Mouse (Mus musculus): ENCODE data around the gene Ropn1l. TPM values are rescaled to one million over a fixed set of nuclear protein-coding genes. Genes with fewer than 3 reads are reported as not detected.

Ropn1l gene
- polyA plus RNA-seq, 1 experiment from 2014 or later, result 3.3 TPM

- ATAC-seq (replicated peaks; ENCODE audit: insufficient number of reproducible peaks, low FRiP score, low TSS enrichment), result peak; percentile 55; the same call in 1 of the 2 replicates
- Histone ChIP-seq H3K27ac (ENCODE audit: low read depth, low read length) (peak overlapping the region; percentile 75), H3K4me2 (peak overlapping the region; percentile 5; the same call in 1 of the 2 replicates), H3K4me3 (ENCODE audit: low read depth, low read length) (no peak overlapping the region), H3K4me1 (ENCODE audit: control insufficient read depth, insufficient read depth, low read length) (peaks cover 11% of the 10 kb centered on the region; the same call in 1 of the 2 replicates), H3K36me3 (ENCODE audit: control insufficient read depth, insufficient read depth, low read length) (no peaks in the 10 kb centered on the region), H3K9ac (ENCODE audit: low read depth, low read length) (no peak overlapping the region), H3K27me3 (ENCODE audit: control insufficient read depth, insufficient read depth, low read length) (no peaks in the 10 kb centered on the region), H3K9me3 (replicated peaks; ENCODE audit: control insufficient read depth, low read length) (no peaks in the 10 kb centered on the region)
- 41% methylated on average over 5 of the region's 5 CpGs for WGBS (ENCODE audit: insufficient replicate concordance)
Observed at GRCm38 (mm10) chr15:31396755-31397154, 56.8 kb downstream of the Ropn1l start.

GRCm38 (mm10) chr15:31395986-31396385 lies 57.6 kb downstream of the Ropn1l start:
- peak overlapping the region; percentile 75 for H3K27ac ChIP-seq (ENCODE audit: low read depth, low read length)
- H3K9me3 ChIP-seq (replicated peaks; ENCODE audit: control insufficient read depth, low read length), result no peaks in the 10 kb centered on the region
- no peak overlapping the region for H3K4me3 ChIP-seq (ENCODE audit: low read depth, low read length)
- no peaks in the 10 kb centered on the region for H3K27me3 ChIP-seq (ENCODE audit: control insufficient read depth, insufficient read depth, low read length)
- peaks cover 11% of the 10 kb centered on the region; the same call in 1 of the 2 replicates for H3K4me1 ChIP-seq (ENCODE audit: control insufficient read depth, insufficient read depth, low read length)
- no peak overlapping the region for H3K9ac ChIP-seq (ENCODE audit: low read depth, low read length)
- H3K4me2 ChIP-seq, result no peak overlapping the region
- ATAC-seq (replicated peaks; ENCODE audit: insufficient number of reproducible peaks, low FRiP score, low TSS enrichment), result no peak
- H3K36me3 ChIP-seq (ENCODE audit: control insufficient read depth, insufficient read depth, low read length), result no peaks in the 10 kb centered on the region
- 79% methylated on average over 4 of the region's 4 CpGs for WGBS (ENCODE audit: insufficient replicate concordance)

GRCm38 (mm10) chr15:31393402-31393801 lies 60.1 kb downstream of the Ropn1l start:
- 78% methylated on average over 6 of the region's 6 CpGs for whole genome bisulfite sequencing (ENCODE audit: insufficient replicate concordance)
- no peaks in the 10 kb centered on the region for H3K36me3 ChIP-seq (ENCODE audit: control insufficient read depth, insufficient read depth, low read length)
- H3K27me3 ChIP-seq (ENCODE audit: control insufficient read depth, insufficient read depth, low read length), result no peaks in the 10 kb centered on the region
- no peaks in the 10 kb centered on the region for H3K9me3 ChIP-seq (replicated peaks; ENCODE audit: control insufficient read depth, low read length)
- H3K9ac ChIP-seq (ENCODE audit: low read depth, low read length), result no peak overlapping the region
- no peak overlapping the region for H3K4me3 ChIP-seq (ENCODE audit: low read depth, low read length)
- ATAC-seq (replicated peaks; ENCODE audit: insufficient number of reproducible peaks, low FRiP score, low TSS enrichment), result no peak
- no peak overlapping the region for H3K4me2 ChIP-seq
- peaks cover 6% of the 10 kb centered on the region; the same call in 1 of the 2 replicates for H3K4me1 ChIP-seq (ENCODE audit: control insufficient read depth, insufficient read depth, low read length)
- 0 out of 2 replicates have a peak overlapping the region, but pooled peaks have one; percentile 6 for H3K27ac ChIP-seq (ENCODE audit: low read depth, low read length)

- Histone ChIP-seq H3K4me2 (no peak overlapping the region), H3K4me1 (ENCODE audit: control insufficient read depth, insufficient read depth, low read length) (peaks cover 6% of the 10 kb centered on the region; the same call in 1 of the 2 replicates), H3K27me3 (ENCODE audit: control insufficient read depth, insufficient read depth, low read length) (no peaks in the 10 kb centered on the region), H3K9me3 (replicated peaks; ENCODE audit: control insufficient read depth, low read length) (no peaks in the 10 kb centered on the region), H3K27ac (ENCODE audit: low read depth, low read length) (no peak overlapping the region), H3K36me3 (ENCODE audit: control insufficient read depth, insufficient read depth, low read length) (no peaks in the 10 kb centered on the region), H3K4me3 (ENCODE audit: low read depth, low read length) (no peak overlapping the region), H3K9ac (ENCODE audit: low read depth, low read length) (no peak overlapping the region)
- ATAC-seq (replicated peaks; ENCODE audit: insufficient number of reproducible peaks, low FRiP score, low TSS enrichment), result no peak
- 70% methylated on average over 7 of the region's 7 CpGs for WGBS (ENCODE audit: insufficient replicate concordance)
Observed at GRCm38 (mm10) chr15:31392705-31393104, 60.8 kb downstream of the Ropn1l start.

GRCm38 (mm10) chr15:31392135-31392534 lies 61.4 kb downstream of the Ropn1l start:
- H3K36me3 ChIP-seq (ENCODE audit: control insufficient read depth, insufficient read depth, low read length), result no peaks in the 10 kb centered on the region
- no peaks in the 10 kb centered on the region for H3K9me3 ChIP-seq (replicated peaks; ENCODE audit: control insufficient read depth, low read length)
- H3K4me1 ChIP-seq (ENCODE audit: control insufficient read depth, insufficient read depth, low read length), result peaks cover 6% of the 10 kb centered on the region; the same call in 1 of the 2 replicates
- no peak for ATAC-seq (replicated peaks; ENCODE audit: insufficient number of reproducible peaks, low FRiP score, low TSS enrichment)
- H3K9ac ChIP-seq (ENCODE audit: low read depth, low read length), result no peak overlapping the region
- no peak overlapping the region for H3K4me3 ChIP-seq (ENCODE audit: low read depth, low read length)
- H3K27me3 ChIP-seq (ENCODE audit: control insufficient read depth, insufficient read depth, low read length), result no peaks in the 10 kb centered on the region
- H3K27ac ChIP-seq (ENCODE audit: low read depth, low read length), result no peak overlapping the region
- H3K4me2 ChIP-seq, result no peak overlapping the region
- WGBS (ENCODE audit: insufficient replicate concordance), result 75% methylated on average over 4 of the region's 4 CpGs

Other genes starting within 250 kb of the Ropn1l start
- 61.2 and 65.1 TPM in 2 replicates for gene Dap, start 229.4 kb downstream of the Ropn1l start, polyA plus RNA-seq (2014; fragmentation: Nextera tagmentation; extraction: Ambion mirVana)
- gene Ankrd33b, start 86.0 kb downstream of the Ropn1l start, polyA plus RNA-seq (2014; fragmentation: Nextera tagmentation; extraction: Ambion mirVana), result 2.1 and 2.2 TPM in 2 replicates
- gene March6, start 77.3 kb upstream of the Ropn1l start, polyA plus RNA-seq (2014; fragmentation: Nextera tagmentation; extraction: Ambion mirVana), result 31.1 and 40.9 TPM in 2 replicates
- 6.6 and 8.5 TPM in 2 replicates for gene Cmbl, start 111.7 kb upstream of the Ropn1l start, polyA plus RNA-seq (2014; fragmentation: Nextera tagmentation; extraction: Ambion mirVana)
- 455 and 458 TPM in 2 replicates for gene Cct5, start 148.1 kb upstream of the Ropn1l start, polyA plus RNA-seq (2014; fragmentation: Nextera tagmentation; extraction: Ambion mirVana)
- gene Fam173b, start 148.1 kb upstream of the Ropn1l start, polyA plus RNA-seq (2014; fragmentation: Nextera tagmentation; extraction: Ambion mirVana), result 13.3 and 16.1 TPM in 2 replicates

Measured in heart, embryonic 11.5 days (tissue).